ENCODE assay signal across 11 mouse cellular contexts in the genomic region with DNA sequence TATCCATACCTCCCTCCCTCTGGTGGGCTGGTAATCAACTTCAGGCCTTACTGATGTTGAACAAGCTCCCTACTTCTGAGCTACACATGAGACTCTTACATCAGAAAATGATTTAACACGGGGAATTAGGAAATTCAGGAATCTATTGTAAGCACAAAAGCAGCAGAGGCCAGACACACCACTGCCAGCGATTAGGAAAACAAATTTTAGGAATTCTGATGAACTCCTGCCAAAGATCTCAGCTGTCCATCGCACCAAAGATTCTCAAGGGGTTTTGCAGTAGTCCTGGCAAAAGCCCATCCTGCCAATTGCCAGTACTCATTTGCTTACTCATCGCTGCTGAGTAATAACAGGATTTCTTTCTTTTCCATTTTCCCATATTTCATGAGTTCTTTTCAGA.
DNase-seq lines count a peak whose midpoint lies in the region; ATAC-seq and TF ChIP-seq lines count a peak whose summit lies in the region.
"Had no signal": no experiment of that assay in that cellular context is flagged by ENCODE, and none has a peak within 500 bp of the region (broad histone marks: within the 10 kb centered on the region; RNA-seq: fewer than 3 reads in every experiment).

No protein-coding gene starts in this region.

- no peaks in the 10 kb centered on the region for H3K36me3 ChIP-seq in heart, embryonic 12.5 days
- H3K36me3 ChIP-seq in heart, postnatal 0 days (replicated peaks; ENCODE audit: control insufficient read depth, insufficient read depth, low read length) = no peaks in the 10 kb centered on the region
- H3K36me3 ChIP-seq in hindbrain, embryonic 14.5 days (replicated peaks; ENCODE audit: control insufficient read depth, insufficient read depth) = no peaks in the 10 kb centered on the region
- H3K36me3 ChIP-seq: lung, embryonic 15.5 days had no signal

- peak; percentile 64 to 68 for DNase-seq in heart, adult 18-20 months
- peak; percentile 75 for DNase-seq in 3134 (ENCODE audit: extremely low read depth, insufficient read length, low spot score)
- DNase-seq in adrenal gland, postnatal 36 days = peak; percentile 33 to 43
- DNase-seq in heart, postnatal 0 days (ENCODE audit: low spot score) = no peak
- DNase-seq in MN1 (ENCODE audit: low spot score) = no peak
- DNase-seq in hindbrain, embryonic 14.5 days (ENCODE audit: low spot score) = no peak
- DNase-seq: embryo, embryonic 11 days; thymus, postnatal 36 days had no signal

- no peak overlapping the region for H3K27ac ChIP-seq in heart, embryonic 12.5 days (ENCODE audit: poor library complexity, severe bottlenecking)
- peak overlapping the region; percentile 57 for H3K27ac ChIP-seq in heart, postnatal 0 days (ENCODE audit: low read depth)
- H3K27ac ChIP-seq in hindbrain, embryonic 14.5 days = no peak overlapping the region
- H3K27ac ChIP-seq: lung, embryonic 15.5 days had no signal

- H3K9me3 ChIP-seq in heart, embryonic 12.5 days (replicated peaks) = 0 out of 2 replicates have a peak, but pooled peaks cover 3% of the 10 kb centered on the region
- no peaks in the 10 kb centered on the region for H3K9me3 ChIP-seq in heart, postnatal 0 days (replicated peaks; ENCODE audit: control insufficient read depth, low read length)
- H3K9me3 ChIP-seq in hindbrain, embryonic 14.5 days (ENCODE audit: control insufficient read depth, low read length) = no peaks in the 10 kb centered on the region
- H3K9me3 ChIP-seq: lung, embryonic 15.5 days had no signal

- no peak for TF ChIP-seq CTCF in heart, postnatal 0 days (IDR thresholded peaks at IDR 0.05; ENCODE audit: low read depth)

- H3K4me3 ChIP-seq in heart, embryonic 12.5 days = no peak overlapping the region
- no peak overlapping the region for H3K4me3 ChIP-seq in heart, postnatal 0 days (ENCODE audit: low read depth, low read length)
- no peak overlapping the region for H3K4me3 ChIP-seq in hindbrain, embryonic 14.5 days (replicated peaks; ENCODE audit: low read length)
- H3K4me3 ChIP-seq: lung, embryonic 15.5 days had no signal

- H3K4me2 ChIP-seq in heart, embryonic 12.5 days = no peak overlapping the region
- H3K4me2 ChIP-seq in heart, postnatal 0 days (ENCODE audit: low read depth, low read length) = no peak overlapping the region
- H3K4me2 ChIP-seq in hindbrain, embryonic 14.5 days (replicated peaks) = no peak overlapping the region
- H3K4me2 ChIP-seq: lung, embryonic 15.5 days had no signal

- no peak for ATAC-seq in heart, embryonic 12.5 days (ENCODE audit: insufficient number of reproducible peaks, low FRiP score)
- no peak for ATAC-seq in heart, postnatal 0 days (ENCODE audit: insufficient read depth, low read depth)
- no peak for ATAC-seq in inflammation-experienced regulatory T-cells, adult 6 months
- no peak for ATAC-seq in hindbrain, embryonic 14.5 days (ENCODE audit: low FRiP score)

- no peak overlapping the region for H3K9ac ChIP-seq in heart, embryonic 12.5 days
- no peak overlapping the region for H3K9ac ChIP-seq in heart, postnatal 0 days (replicated peaks; ENCODE audit: low read depth, low read length)
- H3K9ac ChIP-seq in hindbrain, embryonic 14.5 days = no peak overlapping the region
- H3K9ac ChIP-seq: lung, embryonic 15.5 days had no signal

- 75% methylated on average over 4 of the region's 4 CpGs for WGBS in heart, embryonic 12.5 days
- 44% methylated on average over 4 of the region's 4 CpGs for WGBS in heart, postnatal 0 days
- WGBS in hindbrain, embryonic 14.5 days = 49% methylated on average over 4 of the region's 4 CpGs

- TF ChIP-seq EP300 in heart, postnatal 0 days (IDR thresholded peaks at IDR 0.05; ENCODE audit: low read depth) = no peak

- H3K4me1 ChIP-seq in heart, embryonic 12.5 days (replicated peaks) = peaks cover 13% of the 10 kb centered on the region; the same call in 1 of the 2 replicates
- H3K4me1 ChIP-seq in heart, postnatal 0 days (ENCODE audit: control insufficient read depth, insufficient read depth) = peaks cover 18% of the 10 kb centered on the region
- no peaks in the 10 kb centered on the region for H3K4me1 ChIP-seq in hindbrain, embryonic 14.5 days (replicated peaks; ENCODE audit: control insufficient read depth, insufficient read depth, low read length)

- no peaks in the 10 kb centered on the region for H3K27me3 ChIP-seq in heart, embryonic 12.5 days (replicated peaks)
- H3K27me3 ChIP-seq in heart, postnatal 0 days (ENCODE audit: control insufficient read depth, insufficient read depth, low read length) = no peaks in the 10 kb centered on the region
- no peaks in the 10 kb centered on the region for H3K27me3 ChIP-seq in hindbrain, embryonic 14.5 days (ENCODE audit: control insufficient read depth, insufficient read depth, low read length)
- H3K27me3 ChIP-seq: lung, embryonic 15.5 days had no signal

Comparison
In these comparisons a context has a peak if more than half of its experiments do, and no peak if none do; other contexts are left out.
1. DNase-seq: peak in heart, adult 18-20 months (2 of 2), 3134 (single experiment) and adrenal gland, postnatal 36 days (2 of 2); none in heart, postnatal 0 days (single experiment), MN1 (single experiment) and hindbrain, embryonic 14.5 days (single experiment).